Mouse (Mus musculus) heart, embryonic 14.5 days (tissue): ENCODE results near the gene Ceacam9. TPM values are rescaled to one million over a fixed set of nuclear protein-coding genes. Genes with fewer than 3 reads are reported as not detected.
A peak's percentile ranks its signal among the peaks of the same experiment; 100 is the strongest.
"Not testable (repeated sequence)": the region's sequence is repeated elsewhere in the genome, so short reads cannot be mapped to it uniquely, and the experiment has no call there.

ENCODE experiments used
- ATAC-seq: fragments of 200-750 bp; cut with Nextera tagmentation; 2 replicates; pipeline ENCODE4 v1.8.0; 2017; ENCODE audit warnings: low read depth, moderate TSS enrichment; ENCODE audit not compliant: insufficient number of reproducible peaks, insufficient read depth, low FRiP score
- H3K27ac ChIP-seq, 2 experiments: fragments of 200-500 bp in 1 of 2; fragments of 300-500 bp in 1 of 2; sonication (generic) in 1 of 2; replicated peaks in 1 of 2; 2 replicates each; pipeline ENCODE4 v1.5.1; 2012 to 2014; ENCODE audit warnings: low read depth in 2 of 2, low read length in 2 of 2, control low read depth in 1 of 2, mild to moderate bottlenecking in 1 of 2, mixed read lengths in 1 of 2; ENCODE audit not compliant: control insufficient read depth in 1 of 2, insufficient read depth in 1 of 2
- H3K27me3 ChIP-seq: fragments of 300-500 bp; sonication (generic); 2 replicates; pipeline ENCODE4 v1.6.1; 2014; ENCODE audit warnings: mild to moderate bottlenecking, low read length, control low read depth; ENCODE audit not compliant: control insufficient read depth, insufficient read depth
- H3K36me3 ChIP-seq: fragments of 300-500 bp; sonication (generic); 2 replicates; pipeline ENCODE4 v1.6.1; 2014; ENCODE audit warnings: mild to moderate bottlenecking, control low read depth, low read length, mixed read lengths; ENCODE audit not compliant: control insufficient read depth, insufficient read depth
- H3K4me1 ChIP-seq, 2 experiments: fragments of 200-500 bp in 1 of 2; fragments of 300-500 bp in 1 of 2; sonication (generic) in 1 of 2; 2 replicates each; pipeline ENCODE4 v1.6.1; 2012 to 2014; ENCODE audit warnings: low read length in 2 of 2, control low read depth in 1 of 2, mixed read lengths in 1 of 2; ENCODE audit not compliant: control insufficient read depth in 2 of 2, insufficient read depth in 2 of 2
- H3K4me2 ChIP-seq: fragments of 300-500 bp; sonication (generic); 2 replicates; pipeline ENCODE4 v1.6.1; 2014; ENCODE audit warnings: mild to moderate bottlenecking, low read length
- H3K4me3 ChIP-seq, 2 experiments: fragments of 200-500 bp in 1 of 2; fragments of 300-500 bp in 1 of 2; sonication (generic) in 1 of 2; 2 replicates each; pipeline ENCODE4 v1.5.1; 2012 to 2014; ENCODE audit warnings: low read length in 2 of 2, mild to moderate bottlenecking in 2 of 2, control low read depth in 1 of 2, low read depth in 1 of 2, moderate library complexity in 1 of 2; ENCODE audit not compliant: control insufficient read depth in 1 of 2, insufficient read depth in 1 of 2
- H3K9ac ChIP-seq: fragments of 300-500 bp; sonication (generic); 2 replicates; pipeline ENCODE4 v1.6.1; 2014; ENCODE audit warnings: mild to moderate bottlenecking, low read length
- H3K9me3 ChIP-seq: fragments of 300-500 bp; sonication (generic); 2 replicates; pipeline ENCODE4 v1.6.1; 2016; ENCODE audit warnings: low read length, control low read depth; ENCODE audit not compliant: control insufficient read depth
- WGBS: fragments of 180-500 bp; shearing (Covaris S2); extraction: QIAGEN DNeasy Blood & Tissue Kit; methylation state at CpG from one replicate; pipeline ENCODE4 v1.1.7; 2014; 5-methylcytosine and 5-hydroxymethylcytosine counted together
- polyA plus RNA-seq: library from polyadenylated mRNA; unstranded; fragments of >200 nt; fragmentation: Nextera tagmentation; extraction: Ambion mirVana; gene quantifications from 2 replicates; pipeline ENCODE4 v1.2.1, GENCODE M21; 2014

Gene Ceacam9
- polyA plus RNA-seq, 1 experiment from 2014 or later: not detected

DNA sequence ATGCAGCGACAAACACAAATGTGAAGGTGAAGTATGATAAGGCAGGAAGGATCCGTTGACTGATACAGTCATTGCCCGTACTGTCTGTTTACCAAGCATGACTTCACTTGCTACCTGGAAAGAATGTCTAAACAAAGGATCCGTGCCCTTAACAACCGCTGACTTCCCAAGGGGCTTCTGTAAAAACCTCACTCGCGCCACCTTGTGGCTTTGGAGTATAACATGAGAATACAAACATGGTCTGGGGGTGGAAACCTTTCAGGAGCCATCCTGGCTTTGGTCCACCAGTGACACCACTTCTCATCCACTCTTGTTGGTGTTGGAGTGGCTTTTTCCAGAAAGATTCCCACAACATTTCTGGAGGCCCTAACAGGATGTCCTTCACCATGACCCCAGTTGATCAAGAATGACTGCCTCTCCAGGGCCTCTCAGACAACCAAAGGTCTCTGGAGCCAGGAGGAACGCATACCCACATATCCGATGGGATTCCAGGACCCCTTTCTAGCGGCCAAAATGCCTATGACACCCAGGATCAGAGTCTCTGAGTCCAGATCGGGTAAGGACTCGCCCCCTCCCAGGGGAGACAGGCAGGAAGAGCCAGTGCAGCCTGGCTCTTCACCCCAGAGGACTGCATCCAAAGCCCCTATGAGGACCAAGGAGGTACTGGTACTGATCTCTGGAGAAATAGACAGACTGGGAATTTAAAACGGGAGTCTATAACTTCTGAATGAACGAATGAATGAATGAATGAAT, 7.0 kb downstream of the Ceacam9 start:
- H3K9ac ChIP-seq: peak overlapping the region; percentile 52
- H3K4me1 ChIP-seq: peaks cover 9 to 12% of the 10 kb centered on the region in 2 experiments
- H3K27ac ChIP-seq: peak overlapping the region; percentile 36 to 72; a peak in 3 of 4 replicates
- H3K4me2 ChIP-seq: peak overlapping the region; percentile 56
- H3K27me3 ChIP-seq: no peaks in the 10 kb centered on the region
- WGBS: 15% methylated on average over 14 of the region's 14 CpGs
- H3K9me3 ChIP-seq: no peaks in the 10 kb centered on the region
- peak; percentile 38; the same call in 1 of the 2 replicates for ATAC-seq
- H3K36me3 ChIP-seq: no peaks in the 10 kb centered on the region
- H3K4me3 ChIP-seq: peak overlapping the region in 1 of 2 experiments; percentile 10; a peak in 1 of 4 replicates

DNA sequence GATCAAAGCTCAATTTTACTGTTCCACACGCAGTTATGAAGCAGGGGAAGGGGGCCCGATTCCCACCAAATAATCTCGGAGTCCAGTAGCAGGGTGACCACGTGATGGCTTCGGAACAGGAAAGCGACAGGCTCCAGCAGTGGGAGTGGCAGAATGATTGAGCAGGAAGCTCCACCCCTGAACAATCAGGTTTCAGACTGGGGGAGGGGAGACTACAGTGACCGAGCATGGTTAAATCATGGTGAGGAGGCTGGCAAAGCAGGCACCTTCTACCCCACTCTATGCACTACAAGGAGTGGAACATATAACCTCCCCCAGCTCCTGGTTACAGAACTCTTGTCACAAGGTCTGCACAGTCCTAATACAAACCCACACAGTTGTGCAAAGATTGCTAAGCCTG, 7.8 kb downstream of the Ceacam9 start:
- H3K36me3 ChIP-seq, H3K9ac ChIP-seq, ATAC-seq, H3K9me3 ChIP-seq, H3K4me3 ChIP-seq, H3K27me3 ChIP-seq: not testable (repeated sequence)
- Histone ChIP-seq H3K4me2 (peak overlapping the region; percentile 43), H3K27ac (peak overlapping the region; percentile 19 to 28; a peak in 1 of 4 replicates), H3K4me1 (peaks cover 9 to 12% of the 10 kb centered on the region in 2 experiments)
- WGBS: 2% methylated on average over 7 of the region's 7 CpGs

DNA sequence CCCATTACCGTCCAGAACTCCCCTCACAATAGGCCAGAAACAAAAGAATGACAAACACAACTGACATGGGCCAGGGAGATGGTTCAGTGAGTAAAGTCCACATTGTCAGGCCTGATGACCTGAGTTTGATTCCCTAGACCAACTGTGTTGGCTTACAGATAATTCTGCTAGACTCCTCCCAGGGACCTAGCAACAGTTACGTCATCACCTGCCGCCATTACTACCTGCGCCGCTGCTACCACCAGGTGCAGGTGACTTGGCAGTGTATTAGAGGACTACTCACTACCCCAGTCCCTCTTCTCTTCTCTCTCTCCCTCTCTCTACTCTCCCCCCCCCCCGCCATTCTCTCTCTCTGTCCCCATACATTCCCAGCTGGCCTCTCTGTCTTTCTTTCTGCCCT, 9.1 kb downstream of the Ceacam9 start:
- no peak for ATAC-seq

GRCm38 (mm10) chr7:16731893-16732422, 10.2 kb downstream of the Ceacam9 start:
- Histone ChIP-seq H3K36me3 (no peaks in the 10 kb centered on the region), H3K9me3 (no peaks in the 10 kb centered on the region), H3K4me3 (no peak overlapping the region), H3K4me2 (no peak overlapping the region), H3K9ac (no peak overlapping the region), H3K4me1 (peaks cover 9 to 12% of the 10 kb centered on the region in 2 experiments), H3K27ac (no peak overlapping the region), H3K27me3 (no peaks in the 10 kb centered on the region)
- WGBS: 69% methylated on average over 7 of the region's 7 CpGs
- ATAC-seq: no peak

More for the DNA sequence above, 9.1 kb downstream of the Ceacam9 start:
- no peak overlapping the region for H3K4me2 ChIP-seq
- peaks cover 9 to 12% of the 10 kb centered on the region in 2 experiments for H3K4me1 ChIP-seq
- no peak overlapping the region for H3K4me3 ChIP-seq
- no peak overlapping the region for H3K27ac ChIP-seq
- no peaks in the 10 kb centered on the region for H3K36me3 ChIP-seq
- H3K9me3 ChIP-seq: no peaks in the 10 kb centered on the region
- no peaks in the 10 kb centered on the region for H3K27me3 ChIP-seq
- 84% methylated on average over 5 of the region's 6 CpGs for WGBS
- H3K9ac ChIP-seq: no peak overlapping the region

GRCm38 (mm10) chr7:16737606-16738072, 15.9 kb downstream of the Ceacam9 start:
- H3K27ac ChIP-seq: no peak overlapping the region
- 43% methylated on average over 10 of the region's 10 CpGs for WGBS
- no peak for ATAC-seq

DNA sequence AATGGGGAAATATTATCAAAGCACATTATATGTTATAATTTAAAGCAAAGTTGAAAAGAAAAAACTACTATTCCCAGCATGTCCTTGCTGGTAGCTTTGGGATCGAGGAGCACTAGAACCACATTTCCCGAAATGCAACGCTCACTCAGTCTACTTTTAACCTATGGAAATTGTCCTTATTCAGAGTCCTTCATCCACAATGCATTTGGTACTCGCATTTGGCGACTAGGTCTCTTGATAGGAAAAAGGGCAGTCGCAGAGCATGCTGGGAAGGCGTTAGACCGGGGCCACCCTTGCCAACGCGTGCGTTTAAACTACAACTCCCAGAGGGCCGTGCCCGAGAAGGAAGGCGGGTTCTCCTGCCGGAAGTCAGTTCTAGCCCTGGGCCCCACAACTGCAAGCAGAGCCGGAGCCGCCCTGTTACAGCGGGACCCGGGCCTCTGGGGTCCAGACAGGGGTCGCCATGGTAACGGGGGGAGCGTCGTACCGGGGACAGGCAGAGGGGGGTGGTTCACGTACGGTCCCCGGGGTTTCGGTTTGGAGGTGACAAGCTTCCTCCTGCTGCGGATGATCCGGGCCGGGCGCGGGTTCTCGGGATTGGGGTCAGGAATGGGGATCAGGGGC, 16.5 kb downstream of the Ceacam9 start, which contains the start of gene Ap2s1:
Gene Ap2s1 (plus strand): TSS at position 338 of the 624 bp plus-strand sequence.
- Histone ChIP-seq H3K27ac (peak within 1 kb of the TSS in 1 of 2 experiments; percentile 42; a peak in 2 of 4 replicates), H3K4me3 (peak within 1 kb of the TSS; percentile 90 to 97), H3K36me3 (peaks cover 19% of the 10 kb centered on the region), H3K9ac (peak within 1 kb of the TSS; percentile 96), H3K4me1 (peaks cover 6 to 11% of the 10 kb centered on the region in 2 experiments; a peak in 3 of 4 replicates), H3K9me3 (no peaks in the 10 kb centered on the region), H3K4me2 (peak within 1 kb of the TSS; percentile 80), H3K27me3 (no peaks in the 10 kb centered on the region)
- peak; percentile 87 for ATAC-seq
- under 1% methylated on average over 34 of the region's 34 CpGs for WGBS

More at GRCm38 (mm10) chr7:16737606-16738072, 15.9 kb downstream of the Ceacam9 start:
- H3K4me2 ChIP-seq: peak overlapping the region; percentile 80
- H3K9ac ChIP-seq: peak overlapping the region; percentile 52; the same call in 1 of the 2 replicates
- H3K36me3 ChIP-seq: peaks cover 15% of the 10 kb centered on the region; the same call in 1 of the 2 replicates
- H3K9me3 ChIP-seq: no peaks in the 10 kb centered on the region
- H3K4me1 ChIP-seq: peaks cover 6 to 11% of the 10 kb centered on the region in 2 experiments; a peak in 3 of 4 replicates
- no peaks in the 10 kb centered on the region for H3K27me3 ChIP-seq
- H3K4me3 ChIP-seq: peak overlapping the region; percentile 15 to 90; a peak in 3 of 4 replicates

- ATAC-seq: no peak
- WGBS: 51% methylated on average over 10 of the region's 10 CpGs
- peak overlapping the region; percentile 80 for H3K4me2 ChIP-seq
- H3K27ac ChIP-seq: no peak overlapping the region
- no peaks in the 10 kb centered on the region for H3K9me3 ChIP-seq
- H3K4me1 ChIP-seq: peaks cover 6 to 11% of the 10 kb centered on the region in 2 experiments; a peak in 3 of 4 replicates
- no peaks in the 10 kb centered on the region for H3K27me3 ChIP-seq
- peak overlapping the region; percentile 90 to 97 for H3K4me3 ChIP-seq
- H3K36me3 ChIP-seq: peaks cover 28% of the 10 kb centered on the region
- peak overlapping the region; percentile 96 for H3K9ac ChIP-seq
Measured at GRCm38 (mm10) chr7:16739056-16739604, 17.4 kb downstream of the Ceacam9 start.
